Mouse (Mus musculus) retina, postnatal 7 days (tissue): ENCODE measurements at regions not wholly inside any gene's neighbourhood (a gene's known extent, or its start where the extent isn't known, plus 50 kb on each side); places are given as distances from the start of the nearest gene placed in this dataset.

Experiments
- DNase-seq: peaks from one replicate; pipeline ENCODE4 v3.0.0-alpha.2; 2012; ENCODE audit warnings: low read depth, low spot score

DNA sequence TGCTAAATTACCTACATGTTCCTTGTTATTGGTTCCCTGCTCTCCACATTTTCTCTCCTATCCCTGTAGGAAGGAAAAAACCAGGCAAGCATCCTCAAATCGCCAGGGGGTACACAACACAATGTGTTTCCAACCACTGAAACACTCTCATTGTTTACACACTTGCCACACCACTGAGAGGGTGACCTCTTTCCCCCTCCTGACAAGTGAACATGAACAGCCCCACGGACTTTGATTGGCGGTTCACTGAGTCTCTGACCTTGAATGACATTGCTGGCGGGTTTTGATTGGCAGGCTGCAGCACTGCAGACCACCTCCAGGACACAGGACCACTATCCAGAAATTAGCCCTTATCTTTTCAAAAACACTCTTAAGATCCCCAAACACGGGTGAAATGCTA, 211.7 kb upstream of the Onecut1 start:
- DNase-seq, result no peak

DNA sequence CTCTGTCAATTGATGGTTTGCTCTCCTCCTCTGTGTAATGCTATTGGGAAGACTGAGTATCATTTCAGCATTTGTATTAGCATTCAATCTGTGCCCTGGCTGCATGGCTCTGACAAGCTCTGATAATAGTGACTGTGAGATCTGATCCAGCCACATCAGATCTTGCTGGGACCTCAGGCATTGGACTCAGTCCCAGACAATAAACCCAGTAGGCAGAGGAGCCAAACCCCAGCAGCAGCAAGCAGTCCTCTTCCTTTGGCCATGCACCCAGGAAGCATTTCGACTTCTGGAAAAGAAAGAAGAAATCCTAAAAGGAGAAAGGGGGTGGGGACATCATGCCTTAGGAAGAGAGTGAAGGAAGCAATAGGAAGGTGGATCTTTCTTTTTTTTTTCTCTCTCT, 205.8 kb upstream of the Onecut1 start:
- no peak for DNase-seq

DNA sequence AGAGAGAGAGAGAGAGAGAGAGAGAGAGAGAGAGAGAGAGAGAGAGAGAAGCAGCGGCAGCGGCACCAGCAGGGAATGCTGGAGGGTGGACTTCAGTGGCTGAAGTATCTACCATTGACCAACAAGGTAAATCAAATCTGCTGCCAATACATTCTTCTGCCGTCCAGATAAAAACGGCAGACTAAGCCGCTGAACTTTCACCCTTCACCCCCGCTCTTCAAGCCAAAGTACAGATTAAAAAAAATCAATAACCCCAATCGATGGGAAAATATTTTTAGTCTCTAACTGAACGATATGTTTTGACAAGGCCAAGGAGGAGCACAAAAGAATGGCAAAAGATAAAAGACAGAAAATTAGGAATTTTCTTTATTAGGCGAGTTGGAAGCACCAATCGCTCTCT, 205.3 kb upstream of the Onecut1 start:
- no peak for DNase-seq

DNA sequence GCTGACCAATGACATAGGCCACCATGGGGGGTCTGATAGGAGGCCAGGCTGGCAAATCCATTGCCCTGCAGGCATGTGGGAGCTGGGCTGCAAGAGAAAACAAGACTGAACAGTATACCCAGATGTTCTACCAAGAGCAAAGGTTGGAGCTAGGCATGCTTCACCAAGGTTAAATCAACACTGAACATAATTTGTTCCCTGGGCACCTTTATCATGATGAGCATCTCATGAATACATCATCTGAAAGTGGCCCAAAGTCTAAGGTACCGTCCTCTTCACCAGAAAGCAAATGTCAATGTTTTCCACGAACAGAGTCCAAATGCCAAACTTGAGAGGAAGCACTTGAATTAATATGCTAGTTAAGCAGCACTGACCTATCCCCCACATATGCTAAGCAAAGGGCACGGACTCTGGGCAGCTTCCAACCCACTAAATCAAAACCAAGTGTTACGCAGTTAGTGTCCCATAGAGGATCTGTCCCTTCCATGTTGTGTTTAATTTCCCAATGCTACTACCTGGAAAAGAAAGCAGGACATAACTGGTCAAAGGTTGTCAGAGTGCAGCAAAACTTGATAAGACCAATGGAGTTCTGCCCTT, 190.3 kb upstream of the Onecut1 start:
- no peak for DNase-seq

DNA sequence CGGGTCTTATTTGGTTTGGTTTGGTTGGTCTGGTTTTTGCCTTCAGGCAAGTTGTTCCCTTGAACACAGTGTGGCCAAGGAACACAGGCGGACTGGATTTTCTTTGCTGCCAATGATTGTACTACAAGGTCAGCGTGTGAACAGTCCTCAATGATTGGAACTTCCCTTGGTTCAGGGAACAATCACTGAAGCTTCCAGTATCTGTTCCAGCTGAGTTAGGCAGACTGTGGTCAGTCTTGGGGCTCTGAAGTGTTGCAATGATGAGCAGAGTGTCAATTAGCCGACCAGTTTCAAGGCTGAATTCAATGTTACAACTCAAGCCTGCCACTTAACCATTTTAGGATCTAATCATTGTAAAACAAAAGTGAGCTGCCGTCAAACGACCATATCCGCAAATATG, 189.5 kb upstream of the Onecut1 start:
- no peak for DNase-seq

DNA sequence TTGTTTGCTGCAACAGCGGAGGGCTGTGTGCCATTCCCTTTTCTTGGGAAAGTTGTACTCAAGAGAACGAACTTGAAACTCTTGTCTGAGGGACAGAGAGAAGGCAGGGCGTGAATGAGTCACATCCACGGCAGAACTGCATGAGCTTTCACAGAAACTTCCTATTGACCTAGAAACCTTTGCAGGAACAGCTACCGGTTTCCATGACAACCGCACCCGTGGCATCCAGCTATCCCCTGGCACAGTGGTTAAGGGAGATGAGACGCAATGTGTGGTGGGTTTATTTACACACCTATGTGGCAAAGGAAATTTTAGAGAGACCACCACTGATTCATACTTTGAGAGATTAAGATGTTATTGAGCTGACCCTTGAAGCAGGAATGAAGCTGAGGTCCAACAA, 163.5 kb upstream of the Onecut1 start:
- no peak for DNase-seq

DNA sequence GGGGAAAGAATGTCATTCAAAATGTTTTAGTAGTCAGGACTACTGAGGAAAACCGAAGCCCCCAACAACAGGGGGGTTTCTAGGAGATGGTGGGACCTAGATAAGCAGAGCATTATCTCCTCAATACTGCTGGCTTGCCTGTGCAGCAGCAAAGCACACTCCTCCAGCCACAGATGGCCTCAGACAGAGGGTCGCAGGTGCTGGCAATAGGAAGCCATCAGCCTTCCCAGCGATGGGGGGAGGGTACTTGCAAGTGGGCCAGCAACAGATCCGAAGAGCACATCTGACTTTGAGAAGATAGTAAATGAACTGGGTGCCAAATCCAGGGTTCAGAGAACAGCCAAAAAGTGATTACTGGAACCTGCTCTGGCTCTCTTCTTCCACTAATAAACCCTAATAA, 156.0 kb upstream of the Onecut1 start:
- no peak for DNase-seq

DNA sequence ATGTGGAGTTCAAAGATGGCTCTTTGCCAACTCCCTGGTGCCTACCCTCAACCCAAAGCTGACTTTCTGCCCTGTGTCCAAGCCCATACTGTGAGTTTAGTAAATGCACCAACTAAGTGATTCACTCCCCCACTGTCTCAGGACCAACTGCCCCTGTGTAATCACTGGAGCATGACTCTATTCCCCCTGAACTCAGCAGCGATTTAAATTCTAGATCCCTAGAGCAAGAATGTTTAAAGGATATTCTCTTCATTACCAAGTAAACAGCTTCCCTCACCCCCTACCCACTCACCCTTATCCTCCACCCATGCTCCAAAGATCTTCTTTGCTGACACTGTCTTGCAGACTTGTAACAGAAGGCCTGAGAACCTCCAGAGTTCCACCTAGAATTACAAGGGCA, 154.1 kb upstream of the Onecut1 start:
- DNase-seq, result no peak

DNA sequence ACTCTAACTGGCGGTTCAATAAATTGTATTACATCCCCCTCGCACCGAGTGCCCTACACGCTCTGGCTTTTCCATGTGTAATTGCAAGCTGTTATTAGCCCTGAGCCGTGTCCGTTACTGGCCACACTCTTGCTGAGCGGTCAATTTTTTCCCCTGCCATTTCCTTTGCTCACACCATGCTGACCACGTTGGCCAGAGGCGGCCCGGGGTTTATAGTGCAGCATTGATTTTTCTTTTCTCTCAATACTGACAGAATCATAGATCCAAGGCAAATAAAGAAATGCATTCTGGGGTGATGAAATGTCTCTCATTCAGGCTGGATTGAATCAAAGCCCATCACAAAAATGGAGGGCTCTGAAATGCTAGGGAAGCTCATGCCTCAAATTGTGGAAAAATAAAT, 150.0 kb upstream of the Onecut1 start:
- DNase-seq, result no peak

DNA sequence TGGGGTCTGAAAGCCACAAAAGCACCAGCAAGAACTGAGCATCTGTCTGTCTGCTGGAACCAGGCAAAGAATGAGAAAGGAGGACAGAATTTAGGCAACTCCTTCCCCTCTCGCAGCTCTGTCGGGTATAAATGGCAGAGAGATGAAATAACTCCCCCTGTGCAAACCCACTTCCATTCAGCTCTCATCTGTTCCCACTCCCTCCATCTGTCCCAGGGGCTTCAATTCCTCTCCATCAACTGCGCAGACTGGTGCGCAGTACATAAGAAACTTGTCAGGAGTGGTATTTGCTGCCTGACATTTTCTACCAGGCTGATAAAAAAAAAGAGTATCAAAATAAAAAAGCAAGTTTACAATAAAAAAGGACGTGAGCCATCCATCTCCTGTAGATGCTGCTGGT, 129.3 kb upstream of the Onecut1 start:
- no peak for DNase-seq

DNA sequence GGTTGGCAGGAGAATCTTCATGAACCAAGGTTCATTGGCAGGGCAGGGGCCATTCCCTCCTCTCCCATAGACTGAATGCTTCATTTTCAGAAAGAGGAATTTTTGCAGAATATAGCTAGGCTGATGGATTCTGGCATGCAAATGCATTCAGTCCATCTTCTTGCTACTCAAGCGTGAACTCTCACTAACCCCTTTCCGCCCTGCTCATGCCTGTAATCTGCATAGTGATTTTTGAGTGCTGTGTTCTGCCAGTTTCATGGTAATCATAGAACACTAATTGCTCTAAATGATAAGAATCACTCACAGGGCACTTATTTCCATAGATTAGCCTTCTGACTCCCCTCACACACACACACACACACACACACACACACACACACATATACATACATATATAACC, 119.8 kb upstream of the Onecut1 start:
- DNase-seq, result no peak

DNA sequence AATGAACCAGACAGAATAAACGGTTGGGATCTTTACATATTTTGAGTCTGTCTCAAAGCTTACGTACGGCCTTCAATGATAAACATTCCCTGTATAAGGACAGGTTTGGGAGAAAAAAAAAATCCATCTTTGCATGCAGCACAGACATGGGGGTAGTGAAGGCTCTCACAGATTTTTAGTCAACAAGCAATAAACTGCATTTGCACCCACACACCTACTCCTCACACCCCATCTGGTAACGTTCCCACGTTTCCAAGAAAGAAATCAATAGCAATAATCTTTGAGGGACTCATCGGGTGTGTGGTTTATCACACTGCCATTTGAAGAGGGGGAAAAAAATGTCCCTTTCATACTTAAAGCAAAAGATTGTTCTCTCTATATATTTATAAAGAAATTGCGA, 113.8 kb upstream of the Onecut1 start:
- DNase-seq, result no peak

DNA sequence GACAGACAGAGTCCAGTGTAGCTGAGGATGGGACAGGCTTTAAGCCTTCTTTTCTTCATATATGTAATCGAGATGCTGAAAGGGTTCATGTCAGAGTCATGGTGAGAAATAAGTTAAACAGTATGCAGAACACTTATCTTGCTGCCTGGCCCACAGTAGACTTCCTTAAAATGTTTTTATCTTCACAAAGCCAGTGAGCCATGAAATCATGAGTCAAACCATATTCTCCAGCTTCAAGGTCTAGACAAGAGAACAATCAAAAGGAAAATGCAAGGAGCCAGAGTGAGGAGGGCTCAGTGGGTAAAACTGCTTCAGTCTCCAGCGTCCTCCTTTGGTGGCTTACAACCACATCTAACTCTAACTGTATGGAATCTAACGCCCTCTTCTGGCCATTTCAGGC, 103.7 kb upstream of the Onecut1 start:
- no peak for DNase-seq

DNA sequence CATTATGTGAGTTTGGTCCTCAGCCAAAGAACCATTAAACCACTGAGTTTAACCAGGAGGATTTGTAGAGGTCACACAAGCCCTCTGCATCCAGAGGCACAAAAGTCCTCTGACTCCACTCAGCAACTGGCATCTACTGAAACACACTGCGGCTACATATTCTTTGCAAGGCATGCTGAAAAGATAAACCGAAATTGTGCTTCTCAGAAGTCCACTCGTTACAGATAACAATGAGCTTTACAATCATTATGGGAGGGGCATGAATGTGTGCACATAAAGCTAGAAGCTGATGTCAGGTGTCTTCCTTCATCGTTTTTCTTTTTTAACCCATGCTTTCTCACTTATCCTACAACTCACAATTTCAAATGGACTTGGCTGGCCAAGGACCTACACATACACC, 102.8 kb upstream of the Onecut1 start:
- DNase-seq, result no peak

DNA sequence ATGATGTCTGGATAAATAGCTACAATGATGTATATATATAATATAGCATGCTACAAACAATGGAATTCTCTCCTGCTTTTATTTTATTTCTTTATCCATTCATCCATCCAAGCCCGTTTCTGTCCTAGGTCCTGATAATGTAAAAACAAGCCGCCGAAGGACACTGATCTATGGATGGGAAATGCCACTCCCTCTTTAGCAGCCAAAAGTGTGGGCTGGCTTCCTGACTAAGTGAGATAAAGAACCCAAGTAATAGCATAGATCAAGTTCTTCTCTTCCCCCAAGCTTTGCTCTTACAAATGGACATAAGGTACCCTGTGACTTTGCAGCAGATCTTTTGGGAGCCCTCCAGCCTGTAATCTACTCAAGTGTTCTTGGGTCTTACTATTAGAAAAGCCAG, 81.3 kb upstream of the Onecut1 start:
- no peak for DNase-seq

DNA sequence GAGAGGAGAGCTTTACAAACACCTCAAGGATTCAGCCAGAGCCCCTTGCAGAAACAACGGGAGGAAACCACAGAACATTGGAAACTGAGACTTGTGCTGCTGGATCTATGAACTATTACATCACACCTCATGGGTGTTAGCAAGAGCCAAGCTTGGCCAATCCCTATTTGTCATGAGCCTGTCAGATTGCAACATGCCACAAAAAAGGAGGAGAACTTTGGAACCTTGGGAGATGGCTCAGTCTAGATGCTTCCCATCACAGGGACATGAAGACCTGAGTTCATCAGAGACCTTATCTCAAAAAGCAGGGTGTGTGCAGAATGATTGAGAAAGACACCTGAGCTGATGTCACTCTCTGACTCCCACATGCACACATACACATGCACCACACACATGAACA, 68.3 kb upstream of the Onecut1 start:
- no peak for DNase-seq

DNA sequence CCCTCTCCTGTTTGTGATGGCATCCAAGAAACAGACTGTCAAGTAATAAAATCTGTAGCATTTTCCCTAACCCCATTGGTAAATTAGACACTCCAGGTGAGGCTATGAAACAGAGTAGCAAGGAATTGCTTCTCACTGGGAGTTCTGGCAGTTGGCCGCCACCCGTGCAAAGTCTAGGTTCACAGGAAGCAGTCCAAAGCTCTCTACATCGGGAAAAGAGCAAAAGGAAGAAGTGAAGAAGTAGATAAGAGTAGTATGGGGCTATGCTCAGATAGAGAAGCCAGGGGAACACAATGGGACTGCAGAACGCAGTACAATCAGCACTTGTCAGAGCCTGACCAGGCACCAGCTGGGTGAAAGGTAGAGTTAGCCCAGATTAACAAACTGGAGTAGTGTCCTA, 65.7 kb upstream of the Onecut1 start:
- no peak for DNase-seq

DNA sequence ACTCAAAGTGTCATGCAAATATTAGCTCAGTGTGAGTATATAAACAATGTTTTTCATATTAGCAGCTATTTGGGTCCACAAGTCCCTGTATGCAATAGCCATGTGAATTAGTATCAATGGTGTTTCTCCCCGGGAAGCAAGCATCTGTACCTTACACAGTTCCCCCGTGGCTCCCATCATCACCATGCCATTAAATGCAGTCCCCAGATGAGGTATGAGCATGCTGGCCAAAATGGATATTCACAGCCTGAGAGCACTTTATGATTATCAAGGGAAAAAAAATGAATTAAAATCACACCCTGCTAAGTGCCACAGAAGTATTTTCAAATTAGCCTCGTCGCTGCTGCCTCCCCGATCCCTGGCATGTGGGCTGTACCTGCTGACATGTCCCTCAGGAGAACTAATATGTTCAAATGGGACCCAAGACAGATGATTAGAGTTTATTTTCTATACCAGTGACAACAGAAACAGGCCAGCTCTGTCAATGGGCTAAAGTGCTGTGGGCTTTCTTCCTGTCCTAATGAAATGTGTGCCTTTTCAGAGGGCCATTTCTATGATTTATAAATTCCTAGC, 64.4 kb upstream of the Onecut1 start:
- DNase-seq, result no peak

DNA sequence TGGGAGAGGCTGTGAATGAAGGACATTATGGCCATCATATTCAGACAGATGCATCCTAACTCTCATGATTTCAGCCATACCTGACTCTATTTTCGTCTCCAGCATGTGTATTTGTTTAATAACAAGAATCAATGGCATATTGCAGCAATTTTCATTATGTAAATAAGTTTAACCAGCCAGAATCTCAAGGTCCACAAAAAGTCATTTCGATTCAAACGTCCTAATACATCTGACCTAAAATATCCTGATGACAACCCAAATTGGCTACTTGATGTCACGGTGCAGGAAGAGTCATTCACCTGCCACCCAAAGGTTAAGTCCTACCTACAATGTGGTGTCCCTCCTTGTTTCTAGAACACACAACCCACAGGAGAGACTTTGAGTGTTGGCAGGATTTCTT, 60.6 kb upstream of the Onecut1 start:
- no peak for DNase-seq

DNA sequence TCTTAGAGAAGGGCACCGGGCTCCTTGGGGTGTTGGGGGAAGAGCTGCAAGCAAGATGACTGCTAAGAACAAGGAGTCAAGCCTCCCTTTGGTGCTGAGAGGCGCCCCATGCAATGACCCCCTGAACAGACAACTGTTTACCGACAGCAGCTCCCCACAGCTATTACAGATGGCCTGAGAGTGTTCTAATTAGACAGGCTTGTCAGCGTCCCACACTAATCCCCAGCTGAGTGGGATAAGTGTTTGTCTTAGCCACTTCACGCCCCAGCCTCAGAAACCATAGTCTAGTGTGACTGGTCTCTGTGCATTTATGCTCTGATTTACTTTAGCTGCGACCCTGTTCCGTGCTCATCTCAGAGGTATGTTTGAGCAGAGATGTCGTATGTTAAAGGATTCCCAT, 50.3 kb upstream of the Onecut1 start:
- peak; percentile 53 for DNase-seq
